Mouse (Mus musculus): ENCODE measurements around the gene Chrnb1. TPM values are rescaled to one million over a fixed set of nuclear protein-coding genes. Genes with fewer than 3 reads are reported as not detected.

Chrnb1 gene
- total RNA-seq, 1 experiment from 2014 or later: 2.3 TPM

GRCm38 (mm10) chr11:69778985-69779384 lies 16.8 kb downstream of the Chrnb1 start:
- ATAC-seq (replicated peaks; ENCODE audit: insufficient number of reproducible peaks, low FRiP score, low TSS enrichment, poor library complexity, severe bottlenecking): no peak

GRCm38 (mm10) chr11:69778258-69778982 lies 17.3 kb downstream of the Chrnb1 start:
- ATAC-seq (replicated peaks; ENCODE audit: insufficient number of reproducible peaks, low FRiP score, low TSS enrichment, poor library complexity, severe bottlenecking): no peak

- peak; percentile 47; the same call in 1 of the 2 replicates for ATAC-seq (replicated peaks; ENCODE audit: insufficient number of reproducible peaks, low FRiP score, low TSS enrichment, poor library complexity, severe bottlenecking)
Measured at GRCm38 (mm10) chr11:69777504-69778257, 18.1 kb downstream of the Chrnb1 start.

GRCm38 (mm10) chr11:69776488-69776887 lies 19.3 kb downstream of the Chrnb1 start:
- ATAC-seq (replicated peaks; ENCODE audit: insufficient number of reproducible peaks, low FRiP score, low TSS enrichment, poor library complexity, severe bottlenecking): no peak

- no peak for ATAC-seq (replicated peaks; ENCODE audit: insufficient number of reproducible peaks, low FRiP score, low TSS enrichment, poor library complexity, severe bottlenecking)
Measured at GRCm38 (mm10) chr11:69775716-69776115, 20.0 kb downstream of the Chrnb1 start.

GRCm38 (mm10) chr11:69774961-69775360 lies 20.8 kb downstream of the Chrnb1 start:
- no peak for ATAC-seq (replicated peaks; ENCODE audit: insufficient number of reproducible peaks, low FRiP score, low TSS enrichment, poor library complexity, severe bottlenecking)

- ATAC-seq (replicated peaks; ENCODE audit: insufficient number of reproducible peaks, low FRiP score, low TSS enrichment, poor library complexity, severe bottlenecking): no peak
Measured at GRCm38 (mm10) chr11:69767625-69767909, 28.2 kb downstream of the Chrnb1 start.

- no peak for ATAC-seq (replicated peaks; ENCODE audit: insufficient number of reproducible peaks, low FRiP score, low TSS enrichment, poor library complexity, severe bottlenecking)
Measured at GRCm38 (mm10) chr11:69766872-69767624, 28.7 kb downstream of the Chrnb1 start.

- ATAC-seq (replicated peaks; ENCODE audit: insufficient number of reproducible peaks, low FRiP score, low TSS enrichment, poor library complexity, severe bottlenecking): 0 out of 2 replicates have a peak, but pooled peaks have one; percentile 25
Measured at GRCm38 (mm10) chr11:69766126-69766609, 29.6 kb downstream of the Chrnb1 start.

- ATAC-seq (replicated peaks; ENCODE audit: insufficient number of reproducible peaks, low FRiP score, low TSS enrichment, poor library complexity, severe bottlenecking): no peak; the same call in 1 of the 2 replicates
Measured at GRCm38 (mm10) chr11:69765221-69766125, 30.3 kb downstream of the Chrnb1 start, which contains the start of gene Zbtb4. Zbtb4 (plus strand) TSS chr11:69765912.

GRCm38 (mm10) chr11:69763551-69763950 lies 32.2 kb downstream of the Chrnb1 start:
- ATAC-seq (replicated peaks; ENCODE audit: insufficient number of reproducible peaks, low FRiP score, low TSS enrichment, poor library complexity, severe bottlenecking): no peak

- no peak for ATAC-seq (replicated peaks; ENCODE audit: insufficient number of reproducible peaks, low FRiP score, low TSS enrichment, poor library complexity, severe bottlenecking)
Measured at GRCm38 (mm10) chr11:69761868-69762267, 33.9 kb downstream of the Chrnb1 start, which contains the start of gene Slc35g3. Slc35g3 (minus strand) TSS chr11:69761968.

GRCm38 (mm10) chr11:69760901-69761200 lies 34.9 kb downstream of the Chrnb1 start:
- no peak for ATAC-seq (replicated peaks; ENCODE audit: insufficient number of reproducible peaks, low FRiP score, low TSS enrichment, poor library complexity, severe bottlenecking)

GRCm38 (mm10) chr11:69760160-69760900 lies 35.4 kb downstream of the Chrnb1 start:
- no peak for ATAC-seq (replicated peaks; ENCODE audit: insufficient number of reproducible peaks, low FRiP score, low TSS enrichment, poor library complexity, severe bottlenecking)

- ATAC-seq (replicated peaks; ENCODE audit: insufficient number of reproducible peaks, low FRiP score, low TSS enrichment, poor library complexity, severe bottlenecking): peak; percentile 77
Measured at GRCm38 (mm10) chr11:69758971-69759721, 36.6 kb downstream of the Chrnb1 start.

GRCm38 (mm10) chr11:69758478-69758970 lies 37.2 kb downstream of the Chrnb1 start, which contains the start of gene Polr2a:
Polr2a (minus strand) TSS chr11:69758637.
- peak; percentile 77 for ATAC-seq (replicated peaks; ENCODE audit: insufficient number of reproducible peaks, low FRiP score, low TSS enrichment, poor library complexity, severe bottlenecking)

- ATAC-seq (replicated peaks; ENCODE audit: insufficient number of reproducible peaks, low FRiP score, low TSS enrichment, poor library complexity, severe bottlenecking): peak; percentile 36
Measured at GRCm38 (mm10) chr11:69758090-69758456, 37.7 kb downstream of the Chrnb1 start.
